Mouse (Mus musculus): ENCODE data around the gene Gpank1.
A peak's percentile ranks its signal among the peaks of the same experiment; 100 is the strongest.

Gene Gpank1

GRCm38 (mm10) chr17:35159638-35160037, 38.4 kb downstream of the Gpank1 start:
- DNase-seq (ENCODE audit: low read depth), result no peak

- no peak for DNase-seq (ENCODE audit: low read depth)
Observed at GRCm38 (mm10) chr17:35161421-35161820, 40.2 kb downstream of the Gpank1 start.

GRCm38 (mm10) chr17:35162121-35162520, 40.9 kb downstream of the Gpank1 start:
- no peak for DNase-seq (ENCODE audit: low read depth)

- DNase-seq (ENCODE audit: low read depth), result no peak
Observed at GRCm38 (mm10) chr17:35162730-35163129, 41.5 kb downstream of the Gpank1 start.

DNA sequence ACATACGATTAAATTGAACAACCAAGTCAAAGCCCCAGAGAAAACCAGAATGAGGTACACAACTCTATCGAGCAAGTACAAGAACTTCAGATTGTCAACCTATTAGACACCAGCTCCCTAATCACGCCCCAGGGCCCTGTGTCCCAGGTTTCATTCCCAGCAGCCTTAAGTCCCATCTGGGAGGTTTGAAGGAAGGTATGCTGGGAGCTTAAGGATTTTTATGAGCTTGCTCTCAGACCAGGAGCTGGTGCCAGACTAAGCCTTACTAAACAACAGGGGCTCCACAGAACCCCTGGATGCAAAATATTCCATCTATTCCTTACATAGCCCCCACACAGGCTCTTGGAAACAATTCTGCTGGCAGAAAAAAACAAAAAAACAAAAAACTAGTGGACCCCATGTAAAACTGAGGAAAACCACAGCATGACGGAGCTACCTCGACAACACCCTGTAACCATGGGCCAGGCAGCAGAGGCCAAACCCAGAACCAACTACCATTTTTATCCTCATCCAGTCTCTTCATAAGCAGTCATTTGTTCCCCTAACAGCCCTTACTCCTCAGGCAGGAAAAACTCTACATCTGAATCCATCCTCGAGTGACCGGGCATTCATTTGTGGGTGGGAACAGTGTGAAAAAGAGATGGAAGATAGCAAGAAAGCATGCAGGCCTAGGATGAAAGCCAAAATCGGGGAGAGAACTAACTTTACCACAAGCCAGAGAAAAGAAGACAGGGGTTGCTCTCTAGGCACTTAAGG, 42.2 kb downstream of the Gpank1 start:
- no peak for DNase-seq (ENCODE audit: low read depth)

DNA sequence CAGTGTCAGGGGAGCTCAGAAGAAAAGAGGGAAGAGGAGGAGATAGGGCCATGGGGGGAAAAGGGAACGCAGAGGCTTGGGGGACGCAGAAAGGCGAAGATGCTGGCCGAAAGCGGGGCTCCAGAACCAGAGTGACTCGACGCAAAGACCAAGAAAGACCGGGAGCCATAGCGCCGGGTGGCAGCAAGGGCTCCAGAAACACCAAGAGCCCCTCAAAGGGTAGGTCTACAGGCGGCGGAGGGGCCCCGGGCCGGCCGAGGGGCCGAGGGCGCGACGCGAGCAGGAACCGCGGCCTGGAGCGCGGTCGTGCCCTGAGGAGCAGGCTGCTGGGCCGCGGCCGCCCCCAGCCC, 42.9 kb downstream of the Gpank1 start:
- no peak for DNase-seq (ENCODE audit: low read depth)

- DNase-seq (ENCODE audit: low read depth), result peak; percentile 99
Observed at GRCm38 (mm10) chr17:35164568-35165450, 43.6 kb downstream of the Gpank1 start, which contains the start of gene Prrc2a. TSS of gene Prrc2a (minus strand) at chr17:35164897.

GRCm38 (mm10) chr17:35165451-35166155, 44.3 kb downstream of the Gpank1 start:
- DNase-seq (ENCODE audit: low read depth), result no peak

DNA sequence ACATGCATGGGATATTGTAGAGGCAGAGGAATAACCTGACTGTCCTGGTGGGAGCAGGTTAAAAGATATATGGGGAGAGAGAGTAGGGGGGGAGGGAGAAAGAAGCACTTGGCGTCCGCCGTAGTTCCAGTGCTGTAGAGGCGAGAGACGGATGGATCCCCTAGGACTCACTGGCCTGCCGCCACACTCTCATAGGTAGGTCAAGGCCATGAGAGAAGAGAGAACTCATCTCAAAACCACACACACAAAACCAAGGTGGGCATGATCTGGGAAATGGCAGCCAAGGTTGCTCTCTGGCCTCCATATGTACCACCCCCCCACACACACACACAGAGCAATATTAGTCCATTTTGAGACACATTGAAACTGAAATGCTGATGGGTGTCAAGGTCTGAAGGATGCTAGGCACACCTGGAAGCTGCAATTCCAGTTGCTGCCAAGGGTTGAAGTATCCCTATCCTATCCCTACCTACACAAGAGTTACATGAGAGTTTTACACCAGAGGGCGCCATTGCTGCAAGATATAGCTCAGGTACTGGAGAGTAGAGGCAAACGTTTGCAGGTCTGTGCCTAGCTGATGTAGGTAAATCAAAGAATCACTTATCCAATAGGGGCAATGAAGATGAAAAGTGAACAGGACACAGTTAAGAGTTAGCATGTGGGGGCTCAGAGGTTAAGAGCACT, 45.2 kb downstream of the Gpank1 start:
- peak; percentile 94 for DNase-seq (ENCODE audit: low read depth)

- no peak for DNase-seq (ENCODE audit: low read depth)
Observed at GRCm38 (mm10) chr17:35167794-35168193, 46.5 kb downstream of the Gpank1 start.

DNA sequence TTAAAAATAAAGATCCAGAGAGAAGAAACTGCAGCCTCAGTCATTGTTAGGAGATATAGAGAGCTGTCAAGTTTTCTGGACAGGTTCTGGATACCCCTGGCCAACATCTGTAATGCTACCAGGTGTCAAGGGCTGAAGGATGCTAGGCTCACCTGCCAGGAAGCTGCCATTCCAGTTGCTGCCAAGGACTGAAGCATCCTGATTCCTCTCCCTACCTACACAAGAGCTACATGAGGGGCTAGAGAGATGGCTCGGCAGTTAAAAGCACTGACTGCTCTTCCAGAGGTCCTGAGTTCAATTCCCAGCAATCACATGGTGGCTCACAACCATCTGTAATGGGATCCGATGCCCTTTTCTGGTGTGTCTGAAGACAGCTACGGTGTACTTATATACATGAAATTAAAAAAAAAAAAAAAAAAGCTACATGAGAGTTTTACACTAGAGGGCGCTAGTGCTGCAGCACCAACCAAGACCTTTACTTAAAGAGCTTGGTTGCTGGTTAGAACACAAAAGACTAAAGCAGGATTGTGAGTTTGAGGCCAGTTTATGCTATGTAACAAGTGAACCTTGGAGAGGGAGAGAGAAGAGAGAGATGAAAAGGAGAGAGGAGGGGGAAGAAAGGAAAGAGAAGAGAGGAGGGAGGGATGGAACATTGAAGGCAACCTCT, 47.4 kb downstream of the Gpank1 start:
- peak; percentile 90 for DNase-seq (ENCODE audit: low read depth)

DNA sequence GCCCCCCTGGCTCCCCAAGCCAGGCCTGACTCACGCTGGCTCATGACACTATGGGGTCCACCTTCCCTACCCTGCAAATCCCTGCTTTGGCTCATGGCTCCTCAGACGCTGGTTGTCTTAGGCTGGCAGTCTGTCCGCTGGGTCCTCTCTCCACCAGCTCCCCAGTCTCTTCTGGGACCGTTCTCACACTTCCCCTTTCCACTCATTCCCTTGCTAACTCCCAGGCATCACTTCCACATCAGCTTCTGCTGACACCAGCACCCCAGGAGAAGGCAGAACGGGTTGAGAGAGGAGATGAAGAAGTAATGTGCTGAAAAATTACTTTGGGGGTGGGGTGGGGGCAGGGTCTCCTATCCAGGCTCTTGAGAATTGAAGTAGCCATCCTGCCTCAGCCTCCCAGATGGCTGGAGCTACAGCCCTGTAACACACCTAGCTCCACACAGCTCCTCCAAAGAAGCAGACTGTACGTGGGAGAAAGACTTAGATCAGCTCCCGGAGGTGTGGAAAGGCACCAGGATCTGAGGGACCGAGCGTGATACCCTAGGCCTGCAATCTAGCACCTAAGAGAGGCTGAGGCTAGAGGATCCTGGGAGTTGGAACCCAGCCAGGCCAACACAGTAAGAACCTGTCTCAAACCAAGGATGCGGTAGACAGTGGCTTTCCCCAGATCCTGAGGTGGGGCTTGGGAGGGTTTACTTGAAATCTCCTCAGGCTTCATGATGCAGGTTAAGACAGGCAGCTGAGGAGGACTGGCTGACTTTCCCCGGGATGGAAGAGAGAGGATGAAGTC, 51.4 kb downstream of the Gpank1 start:
- peak; percentile 80 for DNase-seq (ENCODE audit: low read depth)

DNA sequence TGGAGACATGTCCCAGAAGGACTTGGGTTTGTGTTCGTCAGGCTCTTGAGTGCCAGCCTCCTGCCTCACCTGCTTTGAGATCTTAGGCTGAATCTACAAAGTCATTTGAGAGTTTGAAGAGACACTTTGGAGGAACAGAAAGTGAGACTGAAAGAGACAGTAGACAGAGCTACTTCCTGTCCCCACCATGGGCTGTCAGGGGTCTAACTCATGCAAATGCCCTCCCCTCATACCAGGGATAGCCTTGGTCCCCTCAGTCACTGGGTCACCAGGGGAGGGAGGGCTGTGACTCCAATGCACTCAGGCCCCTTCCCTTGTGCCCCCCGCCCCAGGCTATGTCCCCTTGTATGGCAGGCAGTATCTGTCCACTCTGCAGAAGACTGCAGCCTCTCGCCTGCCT, 52.1 kb downstream of the Gpank1 start:
- DNase-seq (ENCODE audit: low read depth), result peak; percentile 76

Measured in naive thymus-derived CD4-positive, alpha-beta T cell, adult 2 months (primary cell).